Mouse (Mus musculus): ENCODE measurements around the gene AI854703. TPM values are rescaled to one million over a fixed set of nuclear protein-coding genes. Genes with fewer than 3 reads are reported as not detected.

The AI854703 gene
- total and polyA plus RNA-seq, 2 experiments from 2014 or later, result 23.8 to 24.4 TPM

- Histone ChIP-seq H3K27me3 (ENCODE audit: insufficient read depth, low read length) (no peaks in the 10 kb centered on the region), H3K4me3 (ENCODE audit: low read depth, low read length) (no peak overlapping the region), H3K9me3 (ENCODE audit: low read length) (no peaks in the 10 kb centered on the region), H3K4me1 (ENCODE audit: insufficient read depth) (no peaks in the 10 kb centered on the region), H3K4me2 (ENCODE audit: low read depth) (no peak overlapping the region), H3K36me3 (ENCODE audit: insufficient read depth) (no peaks in the 10 kb centered on the region), H3K27ac (ENCODE audit: low read depth, low read length) (no peak overlapping the region), H3K9ac (no peak overlapping the region)
- DNase-seq (no peak), ATAC-seq (no peak)
- 72% methylated on average over 6 of the region's 6 CpGs for WGBS
- TF ChIP-seq CTCF (IDR thresholded peaks at IDR 0.05; ENCODE audit: low read depth), result no peak
These were observed 11.4 kb downstream of the AI854703 start for GRCm38 (mm10) chr6:48637811-48638500.

GRCm38 (mm10) chr6:48638553-48638952 lies 12.0 kb downstream of the AI854703 start:
- no peak for ATAC-seq

GRCm38 (mm10) chr6:48641391-48641790 lies 14.8 kb downstream of the AI854703 start:
- H3K4me1 ChIP-seq (ENCODE audit: insufficient read depth), result no peaks in the 10 kb centered on the region
- 77% methylated on average over 6 of the region's 6 CpGs for WGBS
- no peaks in the 10 kb centered on the region for H3K27me3 ChIP-seq (ENCODE audit: insufficient read depth, low read length)
- ATAC-seq, result no peak
- no peaks in the 10 kb centered on the region for H3K36me3 ChIP-seq (ENCODE audit: insufficient read depth)
- no peak for TF ChIP-seq CTCF (IDR thresholded peaks at IDR 0.05; ENCODE audit: low read depth)
- no peaks in the 10 kb centered on the region for H3K9me3 ChIP-seq (ENCODE audit: low read length)
- no peak overlapping the region for H3K4me3 ChIP-seq (ENCODE audit: low read depth, low read length)
- no peak overlapping the region for H3K4me2 ChIP-seq (ENCODE audit: low read depth)
- no peak overlapping the region for H3K27ac ChIP-seq (ENCODE audit: low read depth, low read length)
- DNase-seq, result no peak
- H3K9ac ChIP-seq, result no peak overlapping the region

More at GRCm38 (mm10) chr6:48638553-48638952, 12.0 kb downstream of the AI854703 start:
- H3K4me3 ChIP-seq (ENCODE audit: low read depth, low read length), result no peak overlapping the region
- 60% methylated on average over 2 of the region's 2 CpGs for whole genome bisulfite sequencing
- H3K4me1 ChIP-seq (ENCODE audit: insufficient read depth), result no peaks in the 10 kb centered on the region
- no peaks in the 10 kb centered on the region for H3K9me3 ChIP-seq (ENCODE audit: low read length)
- no peaks in the 10 kb centered on the region for H3K27me3 ChIP-seq (ENCODE audit: insufficient read depth, low read length)
- no peak overlapping the region for H3K27ac ChIP-seq (ENCODE audit: low read depth, low read length)
- H3K36me3 ChIP-seq (ENCODE audit: insufficient read depth), result no peaks in the 10 kb centered on the region
- no peak for DNase-seq
- H3K9ac ChIP-seq, result no peak overlapping the region
- H3K4me2 ChIP-seq (ENCODE audit: low read depth), result no peak overlapping the region
- no peak for TF ChIP-seq CTCF (IDR thresholded peaks at IDR 0.05; ENCODE audit: low read depth)

- Histone ChIP-seq H3K4me3 (ENCODE audit: low read depth, low read length) (no peak overlapping the region), H3K9me3 (ENCODE audit: low read length) (no peaks in the 10 kb centered on the region), H3K4me2 (ENCODE audit: low read depth) (no peak overlapping the region), H3K9ac (no peak overlapping the region), H3K27ac (ENCODE audit: low read depth, low read length) (no peak overlapping the region), H3K4me1 (ENCODE audit: insufficient read depth) (no peaks in the 10 kb centered on the region), H3K36me3 (ENCODE audit: insufficient read depth) (no peaks in the 10 kb centered on the region), H3K27me3 (ENCODE audit: insufficient read depth, low read length) (no peaks in the 10 kb centered on the region)
- WGBS, result 19% methylated on average over 4 of the region's 4 CpGs
- DNase-seq, result peak; percentile 83
- peak; percentile 61 for ATAC-seq
- peak; percentile 74 for TF ChIP-seq CTCF (IDR thresholded peaks at IDR 0.05; ENCODE audit: low read depth)
These were observed 16.3 kb downstream of the AI854703 start for GRCm38 (mm10) chr6:48642764-48643292.

- DNase-seq (peak; percentile 77), ATAC-seq (peak; percentile 53; the same call in 1 of the 2 replicates)
- WGBS, result 13% methylated on average over 12 of the region's 12 CpGs
- Histone ChIP-seq H3K4me2 (ENCODE audit: low read depth) (no peak overlapping the region), H3K27ac (ENCODE audit: low read depth, low read length) (no peak overlapping the region), H3K27me3 (ENCODE audit: insufficient read depth, low read length) (no peaks in the 10 kb centered on the region), H3K4me3 (ENCODE audit: low read depth, low read length) (no peak overlapping the region), H3K9ac (no peak overlapping the region), H3K9me3 (ENCODE audit: low read length) (no peaks in the 10 kb centered on the region), H3K36me3 (ENCODE audit: insufficient read depth) (no peaks in the 10 kb centered on the region), H3K4me1 (ENCODE audit: insufficient read depth) (no peaks in the 10 kb centered on the region)
- TF ChIP-seq CTCF (IDR thresholded peaks at IDR 0.05; ENCODE audit: low read depth), result peak; percentile 87
These were observed 19.2 kb downstream of the AI854703 start for GRCm38 (mm10) chr6:48645660-48646308.

GRCm38 (mm10) chr6:48646309-48646690 lies 19.7 kb downstream of the AI854703 start:
- no peaks in the 10 kb centered on the region for H3K36me3 ChIP-seq (ENCODE audit: insufficient read depth)
- no peak overlapping the region for H3K9ac ChIP-seq
- DNase-seq (no peak), ATAC-seq (no peak)
- no peak overlapping the region for H3K4me2 ChIP-seq (ENCODE audit: low read depth)
- no peaks in the 10 kb centered on the region for H3K27me3 ChIP-seq (ENCODE audit: insufficient read depth, low read length)
- WGBS, result 85% methylated on average over 4 of the region's 4 CpGs
- no peak for TF ChIP-seq CTCF (IDR thresholded peaks at IDR 0.05; ENCODE audit: low read depth)
- no peak overlapping the region for H3K27ac ChIP-seq (ENCODE audit: low read depth, low read length)
- no peaks in the 10 kb centered on the region for H3K9me3 ChIP-seq (ENCODE audit: low read length)
- no peak overlapping the region for H3K4me3 ChIP-seq (ENCODE audit: low read depth, low read length)
- H3K4me1 ChIP-seq (ENCODE audit: insufficient read depth), result no peaks in the 10 kb centered on the region

- 41% methylated on average over 3 of the region's 3 CpGs for WGBS
- no peak for ATAC-seq
These were observed 20.4 kb downstream of the AI854703 start, which contains the start of gene Gimap8 for GRCm38 (mm10) chr6:48646995-48647394. TSS of gene Gimap8 (plus strand) at chr6:48647234.

More at GRCm38 (mm10) chr6:48646995-48647394, 20.4 kb downstream of the AI854703 start, which contains the start of gene Gimap8:
- TF ChIP-seq CTCF (IDR thresholded peaks at IDR 0.05; ENCODE audit: low read depth), result peak; percentile 46
- Histone ChIP-seq H3K9ac (no peak within 1 kb of the TSS), H3K4me2 (ENCODE audit: low read depth) (no peak within 1 kb of the TSS), H3K27ac (ENCODE audit: low read depth, low read length) (no peak within 1 kb of the TSS), H3K4me1 (ENCODE audit: insufficient read depth) (no peaks in the 10 kb centered on the region), H3K4me3 (ENCODE audit: low read depth, low read length) (no peak within 1 kb of the TSS), H3K36me3 (ENCODE audit: insufficient read depth) (no peaks in the 10 kb centered on the region), H3K27me3 (ENCODE audit: insufficient read depth, low read length) (no peaks in the 10 kb centered on the region), H3K9me3 (ENCODE audit: low read length) (no peaks in the 10 kb centered on the region)
- DNase-seq, result no peak
